Comparison of ENCODE assay signal across 14 mouse cellular contexts in the genomic region with DNA sequence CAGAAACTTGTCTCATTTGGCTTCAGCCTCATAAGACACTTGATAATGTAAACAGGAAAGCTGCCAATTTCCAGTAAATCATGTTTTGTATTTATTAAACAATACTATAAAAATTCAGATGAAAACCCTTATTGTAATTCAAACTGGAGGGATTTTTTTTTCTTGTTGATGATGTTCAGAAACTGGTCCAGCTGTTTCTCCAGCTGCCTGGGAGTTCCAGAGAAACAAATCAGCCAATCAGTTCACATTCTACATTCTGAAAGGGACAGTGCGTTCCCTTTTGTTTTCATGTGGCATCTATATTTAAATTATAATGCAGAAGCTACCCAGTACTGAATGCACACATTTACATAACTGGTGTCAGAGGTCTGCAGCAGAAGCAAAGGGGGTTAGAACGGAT. TPM values are rescaled to one million over a fixed set of nuclear protein-coding genes. Genes with fewer than 3 reads are reported as not detected.
"Had no signal": no experiment of that assay in that cellular context is flagged by ENCODE, and none has a peak within 500 bp of the region (broad histone marks: within the 10 kb centered on the region; RNA-seq: fewer than 3 reads in every experiment).

No protein-coding gene starts in this region.

- H3K27ac ChIP-seq: layer of hippocampus, adult 2 months; limb, embryonic 12.5 days; liver, embryonic 13.5 days; macrophage; midbrain, embryonic 15.5 days; neural tube, embryonic 12.5 days had no signal

- H3K27me3 ChIP-seq: limb, embryonic 12.5 days; liver, embryonic 13.5 days; midbrain, embryonic 15.5 days; neural tube, embryonic 12.5 days had no signal

- H3K4me2 ChIP-seq: limb, embryonic 12.5 days; liver, embryonic 13.5 days; midbrain, embryonic 11.5 days; midbrain, embryonic 15.5 days; neural tube, embryonic 12.5 days had no signal

- H3K36me3 ChIP-seq: limb, embryonic 12.5 days; liver, embryonic 13.5 days; midbrain, embryonic 15.5 days; neural tube, embryonic 12.5 days had no signal

- ATAC-seq: liver, postnatal 0 days; midbrain, embryonic 15.5 days had no signal

- H3K9me3 ChIP-seq: limb, embryonic 12.5 days; liver, embryonic 13.5 days; megakaryocyte, embryonic 14.5 days; midbrain, embryonic 15.5 days; neural tube, embryonic 12.5 days had no signal

- H3K9ac ChIP-seq: limb, embryonic 12.5 days; liver, embryonic 13.5 days; liver, postnatal 0 days; midbrain, embryonic 15.5 days; neural tube, embryonic 12.5 days had no signal

- H3K4me1 ChIP-seq: limb, embryonic 12.5 days; liver, embryonic 13.5 days; midbrain, embryonic 15.5 days; neural tube, embryonic 12.5 days had no signal

- H3K4me3 ChIP-seq: layer of hippocampus, adult 2 months; limb, embryonic 12.5 days; liver, embryonic 13.5 days; megakaryocyte, embryonic 14.5 days; midbrain, embryonic 15.5 days; neural tube, embryonic 12.5 days had no signal

- DNase-seq: kidney, postnatal 10 days; kidney, postnatal 4 days; liver; liver, embryonic 13.5 days; liver, postnatal 0 days; thymus, adult 2 months; thymus, postnatal 25 days had no signal

RNA-seq across cellular contexts. Expression of gene Frmd5, which starts 19.3 kb away (rescaled TPM):
- polyA plus RNA-seq: macrophage had no signal
